ENCODE assay signal across 9 mouse cellular contexts in the genomic region with DNA sequence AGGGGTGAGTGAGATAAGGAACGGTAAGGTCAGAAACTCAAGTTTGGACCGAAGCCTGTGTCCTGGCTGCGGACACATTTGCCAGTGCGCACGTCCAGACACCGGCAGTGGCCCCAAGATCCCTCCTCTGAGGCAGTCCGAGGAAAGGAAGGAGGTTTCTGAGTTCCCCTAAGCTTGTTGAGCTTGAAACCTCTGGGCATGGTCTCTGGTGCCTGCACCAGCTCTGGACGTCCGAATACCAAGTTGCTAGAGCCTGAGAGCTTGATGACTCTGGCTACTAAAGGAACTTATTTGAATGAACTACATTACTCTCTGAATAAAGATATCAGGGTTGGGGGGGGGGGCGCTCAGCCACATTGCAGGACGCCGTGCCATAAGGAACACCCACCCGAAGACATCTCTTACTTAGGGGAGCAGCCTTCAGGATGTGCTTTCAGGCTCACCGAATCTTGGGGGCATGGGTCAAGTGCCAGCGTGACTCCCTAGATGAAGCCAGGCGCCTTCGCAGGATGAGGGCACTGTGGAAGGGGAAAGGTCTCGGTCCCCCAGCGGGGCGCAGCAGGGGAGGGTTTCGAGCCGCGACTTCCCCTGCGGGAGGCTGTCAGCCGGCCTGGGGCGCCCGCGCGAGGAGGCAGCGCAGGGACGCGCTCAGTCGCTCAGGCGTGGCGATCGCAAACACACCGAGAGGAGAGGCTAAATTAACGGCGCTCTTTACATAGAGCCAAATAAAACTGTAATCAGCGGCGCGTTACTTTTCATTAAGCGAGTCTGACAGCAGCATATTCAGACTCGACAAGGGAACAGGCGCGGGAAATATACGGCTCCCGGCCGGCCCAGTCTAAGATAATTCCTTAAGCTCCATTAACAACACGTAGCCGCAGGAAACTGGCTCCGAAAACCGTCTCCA. TPM values are rescaled to one million over a fixed set of nuclear protein-coding genes. Genes with fewer than 3 reads are reported as not detected.
DNase-seq lines count a peak whose midpoint lies in the region; ATAC-seq and TF ChIP-seq lines count a peak whose summit lies in the region.
"Had no signal": no experiment of that assay in that cellular context is flagged by ENCODE, and none has a peak within 500 bp of the region (broad histone marks: within the 10 kb centered on the region; RNA-seq: fewer than 3 reads in every experiment).

No protein-coding gene starts in this region.

- no peaks in the 10 kb centered on the region for H3K9me3 ChIP-seq in ES-Bruce4 (replicated peaks; ENCODE audit: control insufficient read depth, insufficient read depth, low read length, poor library complexity, severe bottlenecking)
- no peaks in the 10 kb centered on the region for H3K9me3 ChIP-seq in midbrain, embryonic 12.5 days

- intact Hi-C loops in heart, postnatal 36 days (cut with DNase I): no loop called here

- H3K4me2 ChIP-seq in midbrain, embryonic 12.5 days (replicated peaks): peak overlapping the region; percentile 54

- peaks cover 1% of the 10 kb centered on the region for H3K4me1 ChIP-seq in ES-Bruce4 (ENCODE audit: control insufficient read depth, insufficient read depth, low read length)
- peaks cover 18% of the 10 kb centered on the region for H3K4me1 ChIP-seq in midbrain, embryonic 12.5 days

- TF ChIP-seq POLR2A in ES-Bruce4 (IDR thresholded peaks at IDR 0.05; ENCODE audit: insufficient read depth, low read length): no peak

- H3K36me3 ChIP-seq in ES-Bruce4 (ENCODE audit: control insufficient read depth, insufficient read depth, low read length, poor library complexity, severe bottlenecking): no peaks in the 10 kb centered on the region
- no peaks in the 10 kb centered on the region for H3K36me3 ChIP-seq in midbrain, embryonic 12.5 days

- H3K9ac ChIP-seq in ES-Bruce4 (ENCODE audit: low read depth, poor library complexity, severe bottlenecking): no peak overlapping the region
- 0 out of 2 replicates have a peak overlapping the region, but pooled peaks have one; percentile 2 for H3K9ac ChIP-seq in midbrain, embryonic 12.5 days (replicated peaks)

- H3K4me3 ChIP-seq in ES-Bruce4 (ENCODE audit: low read depth, low read length): peak overlapping the region; percentile 8; the same call in 1 of the 2 replicates
- H3K4me3 ChIP-seq in midbrain, embryonic 12.5 days: peak overlapping the region; percentile 32

- no peak for TF ChIP-seq CTCF in ES-Bruce4 (IDR thresholded peaks at IDR 0.05; ENCODE audit: low read depth, low read length)

- no peak for TF ChIP-seq EP300 in ES-Bruce4 (IDR thresholded peaks at IDR 0.05; ENCODE audit: insufficient read depth, low read depth, low read length)

- no peak overlapping the region for H3K27ac ChIP-seq in ES-Bruce4 (ENCODE audit: insufficient read depth, low read length)
- no peak overlapping the region for H3K27ac ChIP-seq in midbrain, embryonic 12.5 days (replicated peaks)

- DNase-seq in ZHBTc4 (ENCODE audit: low read depth, low spot score): peak; percentile 39
- DNase-seq in heart, postnatal 36 days: peak; percentile 7 to 40
- DNase-seq in spleen, adult 12 weeks (ENCODE audit: low spot score): no peak
- no peak for DNase-seq in natural killer cell, adult 2 months (ENCODE audit: low spot score in 2 of 2)
- no peak for DNase-seq in frontal cortex, postnatal 36 days (ENCODE audit: low spot score in 2 of 2)
- DNase-seq: adrenal gland, postnatal 25 days had no signal

- H3K27me3 ChIP-seq in ES-Bruce4 (ENCODE audit: control insufficient read depth, insufficient read depth, low read length, poor library complexity, severe bottlenecking): peaks cover 2% of the 10 kb centered on the region; the same call in 1 of the 2 replicates
- peaks cover 99% of the 10 kb centered on the region for H3K27me3 ChIP-seq in midbrain, embryonic 12.5 days

- under 1% methylated on average over 52 of the region's 53 CpGs for WGBS in midbrain, embryonic 12.5 days

- 0 out of 2 replicates have a peak, but pooled peaks have one; percentile 14 for ATAC-seq in midbrain, embryonic 12.5 days (ENCODE audit: low FRiP score, low read depth)

RNA-seq across cellular contexts. Expression of gene Irx4, which starts 11.3 kb away (rescaled TPM):
- polyA plus RNA-seq in ES-Bruce4 (2011; ENCODE audit: insufficient read depth, insufficient read length, low read depth, missing spikeins): 0.49 and 0.65 TPM in 2 replicates
- 10 to 100 TPM; 20.8 to 31.9 TPM for total RNA-seq in heart, postnatal 36 days (2021)
- 0.85 and 1.5 TPM in 2 replicates for polyA plus RNA-seq in midbrain, embryonic 12.5 days (2016; fragmentation: Nextera tagmentation; extraction: Ambion mirVana)
- total RNA-seq: adrenal gland, postnatal 25 days had no signal
- polyA plus RNA-seq: urinary bladder, adult 2 months had no signal

RNA-seq across cellular contexts. Expression of gene Mrpl36, which starts 56.7 kb away (rescaled TPM):
- polyA plus RNA-seq in ES-Bruce4 (2011; ENCODE audit: insufficient read depth, insufficient read length, low read depth, missing spikeins): 49.3 and 60.5 TPM in 2 replicates
- total RNA-seq in heart, postnatal 36 days (2021): 10 to 100 TPM; 50.3 to 54.0 TPM
- polyA plus RNA-seq in midbrain, embryonic 12.5 days (2016; fragmentation: Nextera tagmentation; extraction: Ambion mirVana): 106 and 112 TPM in 2 replicates

RNA-seq across cellular contexts. Expression of gene Ndufs6, which starts 56.8 kb away (rescaled TPM):
- polyA plus RNA-seq in ES-Bruce4 (2011; ENCODE audit: insufficient read depth, insufficient read length, low read depth, missing spikeins): 233 and 263 TPM in 2 replicates
- total RNA-seq in heart, postnatal 36 days (2021): 1,000 to 10,000 TPM; 1,205 to 1,240 TPM
- polyA plus RNA-seq in midbrain, embryonic 12.5 days (2016; fragmentation: Nextera tagmentation; extraction: Ambion mirVana): 305 and 313 TPM in 2 replicates

Comparison
In these comparisons a context has a peak if more than half of its experiments do, and no peak if none do; other contexts are left out.
1. DNase-seq: peak in ZHBTc4 (single experiment) and heart, postnatal 36 days (2 of 2); none in spleen, adult 12 weeks (single experiment), natural killer cell, adult 2 months (0 of 2) and frontal cortex, postnatal 36 days (0 of 2).